ENCODE assay signal across 15 mouse cellular contexts in genomic region chr12:8758029-8758428, GRCm38 (mm10). TPM values are rescaled to one million over a fixed set of nuclear protein-coding genes. Genes with fewer than 3 reads are reported as not detected.
DNase-seq lines count a peak whose midpoint lies in the region; ATAC-seq and TF ChIP-seq lines count a peak whose summit lies in the region.
"Had no signal": no experiment of that assay in that cellular context is flagged by ENCODE, and none has a peak within 500 bp of the region (broad histone marks: within the 10 kb centered on the region; RNA-seq: fewer than 3 reads in every experiment).

No protein-coding gene starts in this region.

- CTCF ChIA-PET in Patski (lab: Charles Lee): no interaction called here

- H3K27me3 ChIP-seq in intestine, postnatal 0 days (replicated peaks; ENCODE audit: control insufficient read depth, insufficient read depth, low read length): no peaks in the 10 kb centered on the region
- no peaks in the 10 kb centered on the region for H3K27me3 ChIP-seq in intestine, embryonic 16.5 days (replicated peaks; ENCODE audit: control insufficient read depth, insufficient read depth, low read length)
- no peaks in the 10 kb centered on the region for H3K27me3 ChIP-seq in lung, postnatal 0 days (replicated peaks; ENCODE audit: insufficient read depth, low read length)
- no peaks in the 10 kb centered on the region for H3K27me3 ChIP-seq in Patski
- H3K27me3 ChIP-seq in stomach, postnatal 0 days (ENCODE audit: control insufficient read depth, insufficient read depth, low read length): no peaks in the 10 kb centered on the region
- H3K27me3 ChIP-seq: heart, embryonic 13.5 days; limb, embryonic 13.5 days had no signal

- WGBS in intestine, postnatal 0 days: 98% methylated on average over 3 of the region's 3 CpGs
- 98% methylated on average over 3 of the region's 3 CpGs for WGBS in intestine, embryonic 16.5 days
- WGBS in lung, postnatal 0 days: 100% methylated on average over 3 of the region's 3 CpGs
- WGBS in stomach, postnatal 0 days: 100% methylated on average over 3 of the region's 3 CpGs

- H3K4me1 ChIP-seq in intestine, postnatal 0 days (replicated peaks; ENCODE audit: control insufficient read depth, insufficient read depth, low read length): 0 out of 2 replicates have a peak, but pooled peaks cover 2% of the 10 kb centered on the region
- peaks cover 6% of the 10 kb centered on the region for H3K4me1 ChIP-seq in intestine, embryonic 16.5 days (ENCODE audit: control insufficient read depth, insufficient read depth, low read length)
- no peaks in the 10 kb centered on the region for H3K4me1 ChIP-seq in lung, postnatal 0 days (ENCODE audit: insufficient read depth, low read depth, low read length)
- H3K4me1 ChIP-seq in stomach, postnatal 0 days (replicated peaks; ENCODE audit: control insufficient read depth, insufficient read depth): no peaks in the 10 kb centered on the region

- in situ Hi-C loops in Patski (cut with MboI; ENCODE audit: low pct_unique_long_range_greater_than_20kb): no loop called here

- POLR2A ChIA-PET in Patski (lab: Charles Lee): no interaction called here

- peaks cover 3% of the 10 kb centered on the region; the same call in 1 of the 2 replicates for H3K9me3 ChIP-seq in intestine, postnatal 0 days (ENCODE audit: control insufficient read depth)
- 0 out of 2 replicates have a peak, but pooled peaks cover 4% of the 10 kb centered on the region for H3K9me3 ChIP-seq in intestine, embryonic 16.5 days (ENCODE audit: control insufficient read depth, low read length)
- H3K9me3 ChIP-seq in lung, postnatal 0 days (ENCODE audit: low read length): no peaks in the 10 kb centered on the region
- no peaks in the 10 kb centered on the region for H3K9me3 ChIP-seq in stomach, postnatal 0 days (ENCODE audit: control insufficient read depth, low read length)

- no peak overlapping the region for H3K27ac ChIP-seq in intestine, postnatal 0 days (ENCODE audit: low read depth, low read length)
- no peak overlapping the region for H3K27ac ChIP-seq in intestine, embryonic 16.5 days (ENCODE audit: low read length)
- H3K27ac ChIP-seq in lung, postnatal 0 days (ENCODE audit: low read length): no peak overlapping the region
- H3K27ac ChIP-seq in stomach, postnatal 0 days (replicated peaks): no peak overlapping the region
- H3K27ac ChIP-seq: heart, embryonic 13.5 days; hindbrain, embryonic 14.5 days; limb, embryonic 13.5 days had no signal

- peaks cover 21% of the 10 kb centered on the region for H3K36me3 ChIP-seq in intestine, postnatal 0 days (ENCODE audit: control insufficient read depth, insufficient read depth)
- peaks cover 9% of the 10 kb centered on the region; the same call in 1 of the 2 replicates for H3K36me3 ChIP-seq in intestine, embryonic 16.5 days (ENCODE audit: control insufficient read depth, insufficient read depth, low read length)
- no peaks in the 10 kb centered on the region for H3K36me3 ChIP-seq in lung, postnatal 0 days (ENCODE audit: insufficient read depth, low read length)
- no peaks in the 10 kb centered on the region for H3K36me3 ChIP-seq in stomach, postnatal 0 days (ENCODE audit: control insufficient read depth, insufficient read depth, low read length)

- peak; percentile 46 for TF ChIP-seq CTCF in intestine, postnatal 0 days (IDR thresholded peaks at IDR 0.05; ENCODE audit: low read depth)
- 0 out of 2 replicates have a peak, but pooled peaks have one; percentile 23 for TF ChIP-seq CTCF in lung, postnatal 0 days (IDR thresholded peaks at IDR 0.05)
- TF ChIP-seq CTCF in Patski (IDR thresholded peaks at IDR 0.05): peak; percentile 54
- peak; percentile 44 for TF ChIP-seq CTCF in stomach, postnatal 0 days (IDR thresholded peaks at IDR 0.05; ENCODE audit: low read depth)

- no peak overlapping the region for H3K4me2 ChIP-seq in intestine, postnatal 0 days (replicated peaks; ENCODE audit: low read depth)
- H3K4me2 ChIP-seq in intestine, embryonic 16.5 days (ENCODE audit: low read depth, low read length): no peak overlapping the region
- H3K4me2 ChIP-seq in lung, postnatal 0 days (replicated peaks; ENCODE audit: low read depth, low read length): no peak overlapping the region
- H3K4me2 ChIP-seq in stomach, postnatal 0 days (replicated peaks; ENCODE audit: low read depth): no peak overlapping the region
- H3K4me2 ChIP-seq: heart, embryonic 13.5 days; hindbrain, embryonic 14.5 days; limb, embryonic 13.5 days had no signal

- DNase-seq in lung, postnatal 0 days (ENCODE audit: low spot score): no peak
- no peak for DNase-seq in lung, postnatal 10 days
- no peak for DNase-seq in Patski (ENCODE audit: low read depth, low spot score)
- no peak for DNase-seq in stomach, postnatal 0 days (ENCODE audit: low spot score)
- DNase-seq in urinary bladder, adult 2 months (ENCODE audit: low spot score): no peak
- DNase-seq: gastrocnemius, postnatal 14 days; kidney, postnatal 14 days; layer of hippocampus, postnatal 36 days; right cerebral cortex, postnatal 25 days; thymus, adult 2 months had no signal

- no peak for ATAC-seq in intestine, postnatal 0 days
- no peak for ATAC-seq in intestine, embryonic 16.5 days
- no peak for ATAC-seq in lung, postnatal 0 days
- ATAC-seq in Patski: peak; percentile 15
- ATAC-seq in stomach, postnatal 0 days (ENCODE audit: low FRiP score, low TSS enrichment): no peak

- TF ChIP-seq EP300 in lung, postnatal 0 days (IDR thresholded peaks at IDR 0.05): no peak
- no peak for TF ChIP-seq EP300 in stomach, postnatal 0 days (optimal IDR thresholded peaks at IDR 0.05)

- no peak overlapping the region for H3K4me3 ChIP-seq in intestine, postnatal 0 days (ENCODE audit: low read depth, low read length)
- H3K4me3 ChIP-seq in intestine, embryonic 16.5 days (ENCODE audit: low read length): no peak overlapping the region
- no peak overlapping the region for H3K4me3 ChIP-seq in lung, postnatal 0 days (ENCODE audit: low read depth, low read length)
- H3K4me3 ChIP-seq in stomach, postnatal 0 days (ENCODE audit: low read depth, low read length): no peak overlapping the region
- H3K4me3 ChIP-seq: heart, embryonic 13.5 days; limb, embryonic 13.5 days had no signal

- no peak overlapping the region for H3K9ac ChIP-seq in intestine, postnatal 0 days (ENCODE audit: low read depth, low read length)
- H3K9ac ChIP-seq in intestine, embryonic 16.5 days (ENCODE audit: low read depth, low read length): no peak overlapping the region
- H3K9ac ChIP-seq in lung, postnatal 0 days (replicated peaks; ENCODE audit: low read depth): no peak overlapping the region
- H3K9ac ChIP-seq in stomach, postnatal 0 days (ENCODE audit: low read length): no peak overlapping the region
- H3K9ac ChIP-seq: heart, embryonic 13.5 days; hindbrain, embryonic 14.5 days; limb, embryonic 13.5 days had no signal

RNA-seq across cellular contexts. Expression of gene Sdc1, which starts 13.1 kb away (rescaled TPM):
- polyA plus RNA-seq in intestine, postnatal 0 days (2015; fragmentation: Nextera tagmentation; extraction: Ambion mirVana): 43.4 and 46.4 TPM in 2 replicates
- polyA plus RNA-seq in intestine, embryonic 16.5 days (2015; fragmentation: Nextera tagmentation; extraction: Ambion mirVana): 102 and 109 TPM in 2 replicates
- polyA plus RNA-seq in lung, postnatal 0 days (2015; fragmentation: Nextera tagmentation; extraction: Ambion mirVana): 303 and 306 TPM in 2 replicates
- polyA plus RNA-seq in Patski (2021): 121 TPM
- polyA plus RNA-seq in stomach, postnatal 0 days (2015; fragmentation: Nextera tagmentation; extraction: Ambion mirVana): 175 and 194 TPM in 2 replicates
- 231 TPM in 2 replicates for polyA plus RNA-seq in urinary bladder, adult 2 months (2012; rRNA removed)
